Mouse (Mus musculus) lung, postnatal 0 days (tissue): ENCODE results near the gene BC049730. TPM values are rescaled to one million over a fixed set of nuclear protein-coding genes. Genes with fewer than 3 reads are reported as not detected.
"Not testable (repeated sequence)": the region's sequence is repeated elsewhere in the genome, so short reads cannot be mapped to it uniquely, and the experiment has no call there.

Source experiments
- ATAC-seq: fragments of 200-750 bp; cut with Nextera tagmentation; 2 replicates; pipeline ENCODE4 v1.8.0; 2017; ENCODE audit warnings: moderate library complexity
- DNase-seq: peaks from one replicate; pipeline ENCODE4 v3.0.0-alpha.2; 2016; ENCODE audit warnings: low spot score
- H3K27ac ChIP-seq: fragments of 300-500 bp; sonication (generic); 2 replicates; pipeline ENCODE4 v1.5.1; 2014; ENCODE audit warnings: antibody characterized with exemption, mild to moderate bottlenecking, low read length, mixed read lengths
- H3K27me3 ChIP-seq: fragments of 300-500 bp; sonication (generic); replicated peaks from 2 replicates; pipeline ENCODE4 v1.6.1; 2014; ENCODE audit warnings: low read length, mixed read lengths; ENCODE audit not compliant: insufficient read depth
- H3K36me3 ChIP-seq: fragments of 300-500 bp; sonication (generic); 2 replicates; pipeline ENCODE4 v1.6.1; 2014; ENCODE audit warnings: low read length, mixed read lengths; ENCODE audit not compliant: insufficient read depth
- H3K4me1 ChIP-seq: fragments of 300-500 bp; sonication (generic); 2 replicates; pipeline ENCODE4 v1.6.1; 2014; ENCODE audit warnings: antibody characterized with exemption, low read depth, low read length, mixed read lengths; ENCODE audit not compliant: insufficient read depth
- H3K4me2 ChIP-seq: fragments of 300-500 bp; sonication (generic); replicated peaks from 2 replicates; pipeline ENCODE4 v1.6.1; 2014; ENCODE audit warnings: low read depth, mild to moderate bottlenecking, low read length, moderate library complexity, mixed read lengths
- H3K4me3 ChIP-seq: fragments of 300-500 bp; sonication (generic); 2 replicates; pipeline ENCODE4 v1.5.1; 2014; ENCODE audit warnings: low read depth, low read length
- H3K9ac ChIP-seq: fragments of 300-500 bp; sonication (generic); replicated peaks from 2 replicates; pipeline ENCODE4 v1.6.1; 2014; ENCODE audit warnings: low read depth, mild to moderate bottlenecking
- H3K9me3 ChIP-seq: fragments of 300-500 bp; sonication (generic); 2 replicates; pipeline ENCODE4 v1.6.1; 2016; ENCODE audit warnings: low read length, mixed read lengths
- CTCF ChIP-seq: IDR thresholded peaks from 2 replicates; pipeline ENCODE4 v1.5.1; 2016; ENCODE audit warnings: antibody characterized with exemption, mild to moderate bottlenecking
- EP300 ChIP-seq: IDR thresholded peaks from 2 replicates; pipeline ENCODE4 v1.6.1; 2016; ENCODE audit warnings: antibody characterized with exemption, mild to moderate bottlenecking, control low read depth
- WGBS: fragments of 180-500 bp; shearing (Covaris S2); extraction: QIAGEN DNeasy Blood & Tissue Kit; methylation state at CpG from one replicate; pipeline ENCODE4 v1.1.7; 2014; 5-methylcytosine and 5-hydroxymethylcytosine counted together
- polyA plus RNA-seq: library from polyadenylated mRNA; unstranded; fragments of >200 nt; fragmentation: Nextera tagmentation; extraction: Ambion mirVana; gene quantifications from 2 replicates; pipeline ENCODE4 v1.2.1, GENCODE M21; 2015

Gene BC049730
- polyA plus RNA-seq, 1 experiment from 2014 or later = not detected

- no peaks in the 10 kb centered on the region for H3K4me1 ChIP-seq
- H3K4me2 ChIP-seq = no peak overlapping the region
- no peaks in the 10 kb centered on the region for H3K36me3 ChIP-seq
- no peak overlapping the region for H3K9ac ChIP-seq
- ATAC-seq (no peak), DNase-seq (peak; percentile 15)
- TF ChIP-seq EP300 (no peak), CTCF (no peak)
- 45% methylated on average over 6 of the region's 6 CpGs for WGBS
- no peak overlapping the region for H3K4me3 ChIP-seq
- no peaks in the 10 kb centered on the region for H3K9me3 ChIP-seq
- no peaks in the 10 kb centered on the region for H3K27me3 ChIP-seq
- H3K27ac ChIP-seq = no peak overlapping the region
Measured at GRCm38 (mm10) chr7:24715039-24715438, 6.0 kb downstream of the BC049730 start.

- not testable (repeated sequence) for H3K9me3 ChIP-seq, ATAC-seq
- 89% methylated on average over 11 of the region's 11 CpGs for WGBS
Measured at GRCm38 (mm10) chr7:24726808-24727207, 17.8 kb downstream of the BC049730 start, which contains the start of gene Gm4763. Gene Gm4763, minus strand, starts transcription at chr7:24726908.

GRCm38 (mm10) chr7:24735970-24736670, 27.1 kb downstream of the BC049730 start:
- 13% methylated on average over 16 of the region's 17 CpGs for WGBS
- no peak overlapping the region for H3K4me3 ChIP-seq
- DNase-seq (peak; percentile 28), ATAC-seq (0 out of 2 replicates have a peak, but pooled peaks have one; percentile 32)
- H3K36me3 ChIP-seq = no peaks in the 10 kb centered on the region
- H3K27ac ChIP-seq = no peak overlapping the region
- no peak overlapping the region for H3K4me2 ChIP-seq
- no peaks in the 10 kb centered on the region for H3K9me3 ChIP-seq
- H3K4me1 ChIP-seq = no peaks in the 10 kb centered on the region
- TF ChIP-seq EP300 (no peak), CTCF (no peak)
- no peak overlapping the region for H3K9ac ChIP-seq
- H3K27me3 ChIP-seq = no peaks in the 10 kb centered on the region

More at GRCm38 (mm10) chr7:24726808-24727207, 17.8 kb downstream of the BC049730 start, which contains the start of gene Gm4763:
- not testable (repeated sequence) for H3K4me3 ChIP-seq, H3K4me2 ChIP-seq, H3K4me1 ChIP-seq, H3K27me3 ChIP-seq, H3K9ac ChIP-seq, H3K36me3 ChIP-seq, H3K27ac ChIP-seq, DNase-seq

- Histone ChIP-seq H3K4me3 (no peak overlapping the region), H3K27me3 (no peaks in the 10 kb centered on the region), H3K4me2 (no peak overlapping the region), H3K9me3 (no peaks in the 10 kb centered on the region), H3K36me3 (no peaks in the 10 kb centered on the region), H3K27ac (no peak overlapping the region), H3K4me1 (no peaks in the 10 kb centered on the region), H3K9ac (no peak overlapping the region)
- DNase-seq = no peak
- no peak for ATAC-seq
- 27% methylated on average over 4 of the region's 4 CpGs for WGBS
- no peak for TF ChIP-seq EP300
- no peak for TF ChIP-seq CTCF
Measured at GRCm38 (mm10) chr7:24750695-24751094, 41.7 kb downstream of the BC049730 start.

- no peak overlapping the region for H3K9ac ChIP-seq
- 82% methylated on average over 2 of the region's 2 CpGs for WGBS
- DNase-seq (no peak), ATAC-seq (no peak)
- no peaks in the 10 kb centered on the region for H3K4me1 ChIP-seq
- H3K27ac ChIP-seq = no peak overlapping the region
- TF ChIP-seq EP300 = no peak
- TF ChIP-seq CTCF = no peak
- no peaks in the 10 kb centered on the region for H3K27me3 ChIP-seq
- no peak overlapping the region for H3K4me3 ChIP-seq
- H3K36me3 ChIP-seq = no peaks in the 10 kb centered on the region
- no peak overlapping the region for H3K4me2 ChIP-seq
- no peaks in the 10 kb centered on the region for H3K9me3 ChIP-seq
Measured at GRCm38 (mm10) chr7:24751610-24752009, 42.6 kb downstream of the BC049730 start.

- Histone ChIP-seq H3K27me3 (no peaks in the 10 kb centered on the region), H3K4me3 (no peak overlapping the region), H3K9me3 (no peaks in the 10 kb centered on the region), H3K36me3 (no peaks in the 10 kb centered on the region), H3K27ac (no peak overlapping the region), H3K9ac (no peak overlapping the region), H3K4me2 (no peak overlapping the region), H3K4me1 (no peaks in the 10 kb centered on the region)
- DNase-seq = no peak
- WGBS = 64% methylated on average over 5 of the region's 5 CpGs
- TF ChIP-seq CTCF (no peak), EP300 (no peak)
- ATAC-seq = no peak
Measured at GRCm38 (mm10) chr7:24753476-24753875, 44.4 kb downstream of the BC049730 start.
